Mouse (Mus musculus): Measurements from ENCODE around the gene Dld. TPM values are rescaled to one million over a fixed set of nuclear protein-coding genes. Genes with fewer than 3 reads are reported as not detected.

Dld gene
- polyA plus RNA-seq, 1 experiment, result 24.4 TPM

GRCm38 (mm10) chr12:31321532-31321931 lies 29.7 kb downstream of the Dld start:
- Histone ChIP-seq H3K27ac (ENCODE audit: control insufficient read depth, insufficient read depth, low read depth, low read length) (no peak overlapping the region), H3K4me3 (ENCODE audit: control insufficient read depth, low read depth, low read length) (no peak overlapping the region), H3K27me3 (ENCODE audit: control insufficient read depth, insufficient read depth, low read length) (no peaks in the 10 kb centered on the region), H3K36me3 (ENCODE audit: control insufficient read depth, insufficient read depth, low read length) (no peaks in the 10 kb centered on the region), H3K4me1 (ENCODE audit: control insufficient read depth, insufficient read depth, low read length) (no peaks in the 10 kb centered on the region)
- no peak for TF ChIP-seq CTCF (IDR thresholded peaks at IDR 0.05; ENCODE audit: control insufficient read depth, insufficient read depth, insufficient replicate concordance, low read depth, low read length)
- TF ChIP-seq POLR2A (IDR thresholded peaks at IDR 0.05; ENCODE audit: control insufficient read depth, low read depth, low read length), result no peak

DNA sequence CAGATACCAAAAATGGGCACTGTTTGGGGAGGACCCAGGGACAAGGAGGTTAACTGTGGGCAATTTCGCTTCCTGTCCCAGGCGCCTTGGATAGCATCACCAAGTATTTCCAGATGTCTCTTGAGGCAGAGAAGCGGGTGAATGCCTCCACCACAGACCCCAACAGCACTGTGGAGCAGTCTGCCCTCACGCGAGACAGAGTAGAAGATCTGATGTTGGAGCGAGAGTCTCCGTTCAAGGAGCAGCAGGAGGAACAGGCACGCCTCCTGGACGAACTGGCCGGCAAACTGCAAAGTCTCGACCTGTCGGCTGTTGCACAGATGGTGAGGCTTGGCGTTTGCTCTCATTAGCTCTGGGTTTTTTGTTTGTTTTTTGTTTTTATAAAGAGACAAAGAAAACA lies 30.4 kb downstream of the Dld start:
- Histone ChIP-seq H3K27ac (ENCODE audit: control insufficient read depth, insufficient read depth, low read depth, low read length) (no peak overlapping the region), H3K4me3 (ENCODE audit: control insufficient read depth, low read depth, low read length) (no peak overlapping the region), H3K27me3 (ENCODE audit: control insufficient read depth, insufficient read depth, low read length) (no peaks in the 10 kb centered on the region), H3K36me3 (ENCODE audit: control insufficient read depth, insufficient read depth, low read length) (no peaks in the 10 kb centered on the region), H3K4me1 (ENCODE audit: control insufficient read depth, insufficient read depth, low read length) (no peaks in the 10 kb centered on the region)
- TF ChIP-seq CTCF (IDR thresholded peaks at IDR 0.05; ENCODE audit: control insufficient read depth, insufficient read depth, insufficient replicate concordance, low read depth, low read length) (no peak), POLR2A (IDR thresholded peaks at IDR 0.05; ENCODE audit: control insufficient read depth, low read depth, low read length) (no peak)

- Histone ChIP-seq H3K36me3 (ENCODE audit: control insufficient read depth, insufficient read depth, low read length) (no peaks in the 10 kb centered on the region), H3K27ac (ENCODE audit: control insufficient read depth, insufficient read depth, low read depth, low read length) (no peak overlapping the region), H3K27me3 (ENCODE audit: control insufficient read depth, insufficient read depth, low read length) (no peaks in the 10 kb centered on the region), H3K4me3 (ENCODE audit: control insufficient read depth, low read depth, low read length) (no peak overlapping the region), H3K4me1 (ENCODE audit: control insufficient read depth, insufficient read depth, low read length) (no peaks in the 10 kb centered on the region)
- TF ChIP-seq POLR2A (IDR thresholded peaks at IDR 0.05; ENCODE audit: control insufficient read depth, low read depth, low read length), result no peak
- TF ChIP-seq CTCF (IDR thresholded peaks at IDR 0.05; ENCODE audit: control insufficient read depth, insufficient read depth, insufficient replicate concordance, low read depth, low read length), result no peak
These were observed 32.8 kb downstream of the Dld start for GRCm38 (mm10) chr12:31318409-31318963.

DNA sequence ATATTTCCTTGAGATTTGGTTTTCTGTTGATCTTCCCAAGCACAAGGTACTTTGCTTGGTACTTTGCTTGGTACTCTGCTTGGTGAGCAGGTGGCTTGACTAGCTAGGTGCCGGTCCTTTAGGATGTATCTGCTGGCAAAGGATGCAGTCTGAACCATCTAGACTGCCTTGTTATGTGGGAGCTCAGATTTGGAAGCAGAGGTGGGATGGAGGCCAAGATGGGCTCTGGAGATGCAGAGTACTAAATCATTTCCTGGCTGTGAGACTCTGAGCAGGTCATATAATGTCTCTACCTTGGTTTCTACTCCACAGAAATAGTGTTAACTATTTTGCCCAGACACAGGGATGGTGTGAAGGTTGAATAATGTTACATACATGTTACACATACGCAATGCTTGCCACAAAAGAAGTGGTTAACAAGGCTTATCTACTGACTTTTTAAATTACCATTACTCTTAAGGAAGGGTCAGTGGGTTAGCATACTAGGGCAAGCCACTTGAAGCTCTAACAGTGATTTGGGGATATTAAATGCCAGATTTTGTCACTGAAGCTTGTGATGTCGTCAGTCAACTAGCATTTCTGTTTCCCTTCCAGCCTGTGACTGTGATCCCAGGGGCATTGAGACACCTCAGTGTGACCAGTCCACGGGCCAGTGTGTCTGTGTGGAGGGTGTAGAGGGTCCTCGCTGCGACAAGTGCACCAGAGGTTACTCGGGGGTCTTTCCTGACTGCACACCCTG lies 33.4 kb downstream of the Dld start:
- no peaks in the 10 kb centered on the region for H3K36me3 ChIP-seq (ENCODE audit: control insufficient read depth, insufficient read depth, low read length)
- no peak overlapping the region for H3K4me3 ChIP-seq (ENCODE audit: control insufficient read depth, low read depth, low read length)
- no peak overlapping the region for H3K27ac ChIP-seq (ENCODE audit: control insufficient read depth, insufficient read depth, low read depth, low read length)
- TF ChIP-seq CTCF (IDR thresholded peaks at IDR 0.05; ENCODE audit: control insufficient read depth, insufficient read depth, insufficient replicate concordance, low read depth, low read length) (no peak), POLR2A (IDR thresholded peaks at IDR 0.05; ENCODE audit: control insufficient read depth, low read depth, low read length) (no peak)
- H3K4me1 ChIP-seq (ENCODE audit: control insufficient read depth, insufficient read depth, low read length), result no peaks in the 10 kb centered on the region
- no peaks in the 10 kb centered on the region for H3K27me3 ChIP-seq (ENCODE audit: control insufficient read depth, insufficient read depth, low read length)

DNA sequence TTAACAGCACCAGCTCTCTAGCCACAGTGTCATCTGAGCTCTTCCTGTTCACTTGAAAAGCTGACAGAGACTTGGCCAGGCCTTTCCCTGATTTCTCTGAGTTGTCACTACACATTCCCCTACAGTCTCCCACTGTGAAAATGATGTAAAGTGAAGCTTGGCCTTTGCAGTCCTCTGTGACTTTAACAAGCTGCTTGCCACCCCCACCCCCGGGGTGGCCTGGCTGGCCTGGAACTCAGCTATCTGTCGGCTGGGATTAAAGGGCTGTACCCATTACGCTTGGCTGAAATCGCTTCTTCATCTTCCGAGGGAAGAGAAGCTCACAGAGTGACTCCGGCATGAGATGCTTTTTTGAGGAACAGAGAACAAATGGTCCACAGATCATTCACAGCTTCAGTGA lies 35.3 kb downstream of the Dld start:
- no peaks in the 10 kb centered on the region for H3K36me3 ChIP-seq (ENCODE audit: control insufficient read depth, insufficient read depth, low read length)
- TF ChIP-seq POLR2A (IDR thresholded peaks at IDR 0.05; ENCODE audit: control insufficient read depth, low read depth, low read length) (no peak), CTCF (IDR thresholded peaks at IDR 0.05; ENCODE audit: control insufficient read depth, insufficient read depth, insufficient replicate concordance, low read depth, low read length) (no peak)
- no peaks in the 10 kb centered on the region for H3K4me1 ChIP-seq (ENCODE audit: control insufficient read depth, insufficient read depth, low read length)
- no peak overlapping the region for H3K4me3 ChIP-seq (ENCODE audit: control insufficient read depth, low read depth, low read length)
- no peak overlapping the region for H3K27ac ChIP-seq (ENCODE audit: control insufficient read depth, insufficient read depth, low read depth, low read length)
- H3K27me3 ChIP-seq (ENCODE audit: control insufficient read depth, insufficient read depth, low read length), result no peaks in the 10 kb centered on the region

DNA sequence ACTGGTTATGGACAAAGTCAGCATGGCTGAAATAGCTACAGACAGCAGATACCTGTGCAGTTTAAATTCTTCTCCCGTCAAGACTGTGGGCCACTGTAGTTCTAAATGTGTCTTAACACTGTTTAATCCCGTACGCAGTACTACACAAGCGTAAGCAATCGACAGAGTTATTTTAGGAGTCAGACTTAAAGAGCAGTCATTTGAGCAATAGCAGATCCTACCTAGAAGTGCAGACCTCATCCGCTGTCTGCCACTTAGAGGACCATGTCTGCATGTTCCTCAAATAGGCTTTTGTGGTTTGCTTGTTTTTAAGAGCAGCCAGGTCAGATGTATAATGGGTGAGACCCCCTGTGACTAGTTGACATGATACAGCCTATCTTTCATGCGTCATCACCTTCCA lies 36.9 kb downstream of the Dld start:
- no peaks in the 10 kb centered on the region for H3K4me1 ChIP-seq (ENCODE audit: control insufficient read depth, insufficient read depth, low read length)
- TF ChIP-seq CTCF (IDR thresholded peaks at IDR 0.05; ENCODE audit: control insufficient read depth, insufficient read depth, insufficient replicate concordance, low read depth, low read length), result no peak
- no peak for TF ChIP-seq POLR2A (IDR thresholded peaks at IDR 0.05; ENCODE audit: control insufficient read depth, low read depth, low read length)
- no peak overlapping the region for H3K4me3 ChIP-seq (ENCODE audit: control insufficient read depth, low read depth, low read length)
- no peak overlapping the region for H3K27ac ChIP-seq (ENCODE audit: control insufficient read depth, insufficient read depth, low read depth, low read length)
- no peaks in the 10 kb centered on the region for H3K36me3 ChIP-seq (ENCODE audit: control insufficient read depth, insufficient read depth, low read length)
- no peaks in the 10 kb centered on the region for H3K27me3 ChIP-seq (ENCODE audit: control insufficient read depth, insufficient read depth, low read length)

DNA sequence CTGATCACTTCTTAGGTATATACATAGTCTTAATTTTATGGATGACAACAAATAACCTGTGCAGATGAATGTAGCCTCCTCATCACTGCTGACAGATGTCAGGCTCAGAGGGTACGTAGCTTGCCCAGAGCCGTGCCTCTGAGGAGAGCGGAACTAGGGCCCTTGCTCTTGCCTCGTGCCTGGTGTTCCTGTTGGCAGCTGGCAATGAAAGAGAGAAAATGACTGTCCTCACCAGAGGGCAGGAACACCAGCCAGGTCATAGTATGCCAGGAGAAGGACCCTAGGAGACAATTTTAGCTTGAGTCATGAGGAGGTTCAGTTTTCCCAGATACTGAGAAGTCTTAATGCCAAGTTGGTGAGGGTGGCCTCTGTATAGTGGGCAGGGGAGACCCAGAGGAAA lies 38.1 kb downstream of the Dld start:
- H3K4me3 ChIP-seq (ENCODE audit: control insufficient read depth, low read depth, low read length), result no peak overlapping the region
- TF ChIP-seq CTCF (IDR thresholded peaks at IDR 0.05; ENCODE audit: control insufficient read depth, insufficient read depth, insufficient replicate concordance, low read depth, low read length), result no peak
- no peak for TF ChIP-seq POLR2A (IDR thresholded peaks at IDR 0.05; ENCODE audit: control insufficient read depth, low read depth, low read length)
- no peaks in the 10 kb centered on the region for H3K4me1 ChIP-seq (ENCODE audit: control insufficient read depth, insufficient read depth, low read length)
- no peaks in the 10 kb centered on the region for H3K27me3 ChIP-seq (ENCODE audit: control insufficient read depth, insufficient read depth, low read length)
- no peaks in the 10 kb centered on the region for H3K36me3 ChIP-seq (ENCODE audit: control insufficient read depth, insufficient read depth, low read length)
- no peak overlapping the region for H3K27ac ChIP-seq (ENCODE audit: control insufficient read depth, insufficient read depth, low read depth, low read length)
